Mouse (Mus musculus) inflammation-experienced regulatory T-cells, adult 6 months (primary cell): ENCODE data around the gene Capn13. TPM values are rescaled to one million over a fixed set of nuclear protein-coding genes. Genes with fewer than 3 reads are reported as not detected.
"Not testable (repeated sequence)": the region's sequence is repeated elsewhere in the genome, so short reads cannot be mapped to it uniquely, and the experiment has no call there.

Experiments used
- ATAC-seq: one replicate; pipeline ENCODE4 v1.8.0; 2017
- polyA plus RNA-seq, 3 experiments: library from polyadenylated mRNA; unstranded; fragments of 100-300 nt; shearing (Covaris generic); gene quantifications; one replicate each; pipeline ENCODE4 v1.2.1; 2017

The Capn13 gene
- polyA plus RNA-seq, 3 experiments from 2014 or later, result not detected

GRCm38 (mm10) chr17:73273809-73274208 lies 126.9 kb downstream of the Capn13 start:
- ATAC-seq, result peak; percentile 53

- ATAC-seq, result peak; percentile 20
Measured at GRCm38 (mm10) chr17:73271797-73272600, 128.7 kb downstream of the Capn13 start.

GRCm38 (mm10) chr17:73270871-73271796 lies 129.5 kb downstream of the Capn13 start:
- ATAC-seq, result peak; percentile 88

GRCm38 (mm10) chr17:73263077-73263501 lies 137.6 kb downstream of the Capn13 start:
- ATAC-seq, result peak; percentile 98

GRCm38 (mm10) chr17:73262558-73262957 lies 138.1 kb downstream of the Capn13 start:
- ATAC-seq, result no peak

GRCm38 (mm10) chr17:73259258-73259657 lies 141.4 kb downstream of the Capn13 start:
- not testable (repeated sequence) for ATAC-seq

GRCm38 (mm10) chr17:73258620-73259019 lies 142.0 kb downstream of the Capn13 start:
- ATAC-seq, result peak; percentile 22
